Mouse (Mus musculus): ENCODE results near the gene Wfdc5.
A peak's percentile ranks its signal among the peaks of the same experiment; 100 is the strongest.

Wfdc5 gene

GRCm38 (mm10) chr2:164174649-164175395 lies 7.7 kb downstream of the Wfdc5 start:
- peak; percentile 83 for DNase-seq (ENCODE audit: low read depth, low spot score)

GRCm38 (mm10) chr2:164173394-164173793 lies 9.1 kb downstream of the Wfdc5 start:
- no peak for DNase-seq (ENCODE audit: low read depth, low spot score)

GRCm38 (mm10) chr2:164170902-164171301 lies 11.6 kb downstream of the Wfdc5 start, which contains the start of gene Kcns1:
Gene Kcns1, minus strand, starts transcription at chr2:164171113.
- no peak for DNase-seq (ENCODE audit: low read depth, low spot score)

- no peak for DNase-seq (ENCODE audit: low read depth, low spot score)
Observed at GRCm38 (mm10) chr2:164170326-164170725, 12.2 kb downstream of the Wfdc5 start.

GRCm38 (mm10) chr2:164168571-164168946 lies 14.0 kb downstream of the Wfdc5 start:
- no peak for DNase-seq (ENCODE audit: low read depth, low spot score)

GRCm38 (mm10) chr2:164167752-164168570 lies 14.6 kb downstream of the Wfdc5 start:
- no peak for DNase-seq (ENCODE audit: low read depth, low spot score)

- DNase-seq (ENCODE audit: low read depth, low spot score), result no peak
Observed at GRCm38 (mm10) chr2:164164941-164165340, 17.6 kb downstream of the Wfdc5 start.

- DNase-seq (ENCODE audit: low read depth, low spot score), result no peak
Observed at GRCm38 (mm10) chr2:164161515-164162055, 21.0 kb downstream of the Wfdc5 start.

- no peak for DNase-seq (ENCODE audit: low read depth, low spot score)
Observed at GRCm38 (mm10) chr2:164158838-164159237, 23.7 kb downstream of the Wfdc5 start.

GRCm38 (mm10) chr2:164156158-164156557 lies 26.4 kb downstream of the Wfdc5 start:
- no peak for DNase-seq (ENCODE audit: low read depth, low spot score)

- no peak for DNase-seq (ENCODE audit: low read depth, low spot score)
Observed at GRCm38 (mm10) chr2:164154007-164154406, 28.5 kb downstream of the Wfdc5 start.

- DNase-seq (ENCODE audit: low read depth, low spot score), result no peak
Observed at GRCm38 (mm10) chr2:164152341-164152740, 30.2 kb downstream of the Wfdc5 start.

GRCm38 (mm10) chr2:164150086-164150760 lies 32.3 kb downstream of the Wfdc5 start:
- peak; percentile 47 for DNase-seq (ENCODE audit: low read depth, low spot score)

- DNase-seq (ENCODE audit: low read depth, low spot score), result no peak
Observed at GRCm38 (mm10) chr2:164146556-164146955, 36.0 kb downstream of the Wfdc5 start.

GRCm38 (mm10) chr2:164144541-164144940 lies 38.0 kb downstream of the Wfdc5 start:
- DNase-seq (ENCODE audit: low read depth, low spot score), result no peak

- DNase-seq (ENCODE audit: low read depth, low spot score), result no peak
Observed at GRCm38 (mm10) chr2:164144025-164144424, 38.5 kb downstream of the Wfdc5 start.

GRCm38 (mm10) chr2:164142021-164142420 lies 40.5 kb downstream of the Wfdc5 start:
- no peak for DNase-seq (ENCODE audit: low read depth, low spot score)

- DNase-seq (ENCODE audit: low read depth, low spot score), result no peak
Observed at GRCm38 (mm10) chr2:164137754-164138153, 44.8 kb downstream of the Wfdc5 start.

GRCm38 (mm10) chr2:164136393-164136792 lies 46.1 kb downstream of the Wfdc5 start:
- peak; percentile 39 for DNase-seq (ENCODE audit: low read depth, low spot score)

- no peak for DNase-seq (ENCODE audit: low read depth, low spot score)
Observed at GRCm38 (mm10) chr2:164135367-164135766, 47.2 kb downstream of the Wfdc5 start.

- DNase-seq (ENCODE audit: low read depth, low spot score), result peak; percentile 53
Observed at GRCm38 (mm10) chr2:164134563-164134962, 48.0 kb downstream of the Wfdc5 start.

- no peak for DNase-seq (ENCODE audit: low read depth, low spot score)
Observed at GRCm38 (mm10) chr2:164131586-164131985, 51.0 kb downstream of the Wfdc5 start.

All from 3T3-L1 (cell line).